Mouse (Mus musculus) limb, embryonic 11.5 days (tissue): ENCODE measurements around the gene Nek6. TPM values are rescaled to one million over a fixed set of nuclear protein-coding genes. Genes with fewer than 3 reads are reported as not detected.
A peak's percentile ranks its signal among the peaks of the same experiment; 100 is the strongest.

Source experiments
- ATAC-seq: fragments of 200-750 bp; cut with Nextera tagmentation; 2 replicates; pipeline ENCODE4 v1.8.0; 2017; ENCODE audit warnings: low read depth; ENCODE audit not compliant: insufficient number of reproducible peaks, low FRiP score, low TSS enrichment
- DNase-seq: peaks from one replicate; pipeline ENCODE4 v3.0.0-alpha.2; 2015; ENCODE audit warnings: low spot score
- H3K27ac ChIP-seq: fragments of 300-500 bp; sonication (generic); replicated peaks from 2 replicates; pipeline ENCODE4 v1.5.1; 2014; ENCODE audit warnings: low read depth, mild to moderate bottlenecking, low read length
- H3K27me3 ChIP-seq: fragments of 300-500 bp; sonication (generic); 2 replicates; pipeline ENCODE4 v1.6.1; 2014; ENCODE audit warnings: mild to moderate bottlenecking, low read length, mixed read lengths; ENCODE audit not compliant: control insufficient read depth, insufficient read depth
- H3K36me3 ChIP-seq: fragments of 300-500 bp; sonication (generic); 2 replicates; pipeline ENCODE4 v1.6.1; 2014; ENCODE audit warnings: mild to moderate bottlenecking, low read length, moderate library complexity, mixed read lengths; ENCODE audit not compliant: control insufficient read depth, insufficient read depth
- H3K4me1 ChIP-seq: fragments of 300-500 bp; sonication (generic); 2 replicates; pipeline ENCODE4 v1.6.1; 2014; ENCODE audit warnings: low read length, mixed read lengths; ENCODE audit not compliant: control insufficient read depth, insufficient read depth
- H3K4me2 ChIP-seq: fragments of 300-500 bp; sonication (generic); 2 replicates; pipeline ENCODE4 v1.6.1; 2014; ENCODE audit warnings: low read depth, mild to moderate bottlenecking, moderate library complexity; ENCODE audit not compliant: severe bottlenecking
- H3K4me3 ChIP-seq: fragments of 300-500 bp; sonication (generic); 2 replicates; pipeline ENCODE4 v1.5.1; 2014; ENCODE audit warnings: low read depth, low read length
- H3K9ac ChIP-seq: fragments of 300-500 bp; sonication (generic); 2 replicates; pipeline ENCODE4 v1.6.1; 2014; ENCODE audit warnings: mild to moderate bottlenecking, low read length
- H3K9me3 ChIP-seq: fragments of 300-500 bp; sonication (generic); 2 replicates; pipeline ENCODE4 v1.6.1; 2016; ENCODE audit warnings: low read length; ENCODE audit not compliant: control insufficient read depth
- WGBS: fragments of 180-500 bp; shearing (Covaris S2); extraction: QIAGEN DNeasy Blood & Tissue Kit; methylation state at CpG from one replicate; pipeline ENCODE4 v1.1.7; 2014; 5-methylcytosine and 5-hydroxymethylcytosine counted together
- polyA plus RNA-seq: library from polyadenylated mRNA; unstranded; fragments of >200 nt; fragmentation: Nextera tagmentation; extraction: Ambion mirVana; gene quantifications from 2 replicates; pipeline ENCODE4 v1.2.1, GENCODE M21; 2014

Gene Nek6
- polyA plus RNA-seq, 1 experiment from 2014 or later = 108 TPM

GRCm38 (mm10) chr2:38584514-38585378 is 73.3 kb downstream of the Nek6 start:
- Histone ChIP-seq H3K4me3 (no peak overlapping the region), H3K9ac (no peak overlapping the region)

GRCm38 (mm10) chr2:38585379-38585736 is 73.9 kb downstream of the Nek6 start:
- Histone ChIP-seq H3K27ac (no peak overlapping the region), H3K9me3 (no peaks in the 10 kb centered on the region), H3K27me3 (no peaks in the 10 kb centered on the region), H3K4me1 (no peaks in the 10 kb centered on the region; the same call in 1 of the 2 replicates), H3K9ac (no peak overlapping the region), H3K36me3 (peaks cover 12% of the 10 kb centered on the region), H3K4me3 (no peak overlapping the region), H3K4me2 (no peak overlapping the region)
- peak; percentile 29 for DNase-seq
- ATAC-seq = no peak
- 45% methylated on average over 5 of the region's 5 CpGs for WGBS

More at GRCm38 (mm10) chr2:38584514-38585378, 73.3 kb downstream of the Nek6 start:
- DNase-seq (peak; percentile 42), ATAC-seq (no peak)
- H3K4me1 ChIP-seq = no peaks in the 10 kb centered on the region; the same call in 1 of the 2 replicates
- no peaks in the 10 kb centered on the region for H3K9me3 ChIP-seq
- no peaks in the 10 kb centered on the region for H3K27me3 ChIP-seq
- no peak overlapping the region for H3K4me2 ChIP-seq
- peak overlapping the region; percentile 36; the same call in 1 of the 2 replicates for H3K27ac ChIP-seq
- WGBS = 42% methylated on average over 13 of the region's 13 CpGs
- H3K36me3 ChIP-seq = peaks cover 7% of the 10 kb centered on the region; the same call in 1 of the 2 replicates

GRCm38 (mm10) chr2:38586733-38587132 is 75.3 kb downstream of the Nek6 start:
- H3K36me3 ChIP-seq = peaks cover 12% of the 10 kb centered on the region
- 79% methylated on average over 6 of the region's 6 CpGs for WGBS

GRCm38 (mm10) chr2:38591751-38592459 is 80.5 kb downstream of the Nek6 start:
- H3K27me3 ChIP-seq = no peaks in the 10 kb centered on the region
- H3K4me2 ChIP-seq = no peak overlapping the region
- no peak overlapping the region for H3K27ac ChIP-seq
- H3K36me3 ChIP-seq = peaks cover 9% of the 10 kb centered on the region
- H3K4me3 ChIP-seq = no peak overlapping the region
- H3K4me1 ChIP-seq = no peaks in the 10 kb centered on the region
- H3K9me3 ChIP-seq = no peaks in the 10 kb centered on the region
- no peak overlapping the region for H3K9ac ChIP-seq
- 74% methylated on average over 6 of the region's 6 CpGs for WGBS
- ATAC-seq (no peak), DNase-seq (no peak)

More at GRCm38 (mm10) chr2:38586733-38587132, 75.3 kb downstream of the Nek6 start:
- Histone ChIP-seq H3K9me3 (no peaks in the 10 kb centered on the region), H3K4me1 (no peaks in the 10 kb centered on the region; the same call in 1 of the 2 replicates), H3K4me2 (no peak overlapping the region), H3K27me3 (no peaks in the 10 kb centered on the region), H3K4me3 (no peak overlapping the region), H3K27ac (no peak overlapping the region), H3K9ac (no peak overlapping the region)
- DNase-seq (no peak), ATAC-seq (no peak)

GRCm38 (mm10) chr2:38594874-38595273 is 83.4 kb downstream of the Nek6 start:
- peaks cover 5% of the 10 kb centered on the region; the same call in 1 of the 2 replicates for H3K36me3 ChIP-seq
- no peaks in the 10 kb centered on the region for H3K4me1 ChIP-seq
- H3K9ac ChIP-seq = no peak overlapping the region
- no peak overlapping the region for H3K4me2 ChIP-seq
- no peak for DNase-seq
- H3K27me3 ChIP-seq = no peaks in the 10 kb centered on the region
- H3K27ac ChIP-seq = no peak overlapping the region
- no peak for ATAC-seq
- H3K4me3 ChIP-seq = no peak overlapping the region
- H3K9me3 ChIP-seq = no peaks in the 10 kb centered on the region
- WGBS = 78% methylated on average over 7 of the region's 7 CpGs

- Histone ChIP-seq H3K9ac (no peak overlapping the region), H3K27me3 (no peaks in the 10 kb centered on the region), H3K9me3 (no peaks in the 10 kb centered on the region), H3K4me1 (no peaks in the 10 kb centered on the region), H3K27ac (no peak overlapping the region), H3K4me2 (no peak overlapping the region), H3K4me3 (no peak overlapping the region), H3K36me3 (no peaks in the 10 kb centered on the region)
- DNase-seq (no peak), ATAC-seq (no peak)
- 98% methylated on average over 1 of the region's 1 CpGs for WGBS
Observed at GRCm38 (mm10) chr2:38597896-38598295, 86.5 kb downstream of the Nek6 start.

GRCm38 (mm10) chr2:38598395-38598794 is 87.0 kb downstream of the Nek6 start:
- Histone ChIP-seq H3K4me3 (no peak overlapping the region), H3K36me3 (no peaks in the 10 kb centered on the region)
- 94% methylated on average over 2 of the region's 2 CpGs for WGBS

GRCm38 (mm10) chr2:38600842-38601241 is 89.4 kb downstream of the Nek6 start:
- Histone ChIP-seq H3K4me3 (no peak overlapping the region), H3K4me2 (no peak overlapping the region), H3K36me3 (no peaks in the 10 kb centered on the region), H3K9ac (no peak overlapping the region), H3K27me3 (no peaks in the 10 kb centered on the region), H3K4me1 (no peaks in the 10 kb centered on the region; the same call in 1 of the 2 replicates), H3K9me3 (no peaks in the 10 kb centered on the region), H3K27ac (no peak overlapping the region)
- no peak for DNase-seq
- no peak for ATAC-seq

More at GRCm38 (mm10) chr2:38598395-38598794, 87.0 kb downstream of the Nek6 start:
- Histone ChIP-seq H3K9me3 (no peaks in the 10 kb centered on the region), H3K4me2 (no peak overlapping the region), H3K27ac (no peak overlapping the region), H3K27me3 (no peaks in the 10 kb centered on the region), H3K9ac (no peak overlapping the region), H3K4me1 (no peaks in the 10 kb centered on the region; the same call in 1 of the 2 replicates)
- no peak for ATAC-seq
- no peak for DNase-seq
